Mouse (Mus musculus): ENCODE measurements around the gene Lif.

- no peak for TF ChIP-seq CHD2 (IDR thresholded peaks at IDR 0.05; ENCODE audit: low read depth, low read length)
- no peak for TF ChIP-seq HCFC1 (IDR thresholded peaks at IDR 0.05; ENCODE audit: borderline replicate concordance, insufficient read depth, low read length)
These were observed 10.0 kb upstream of the Lif start for GRCm38 (mm10) chr11:4247201-4247959.

Data from ES-E14 (cell line).